Mouse (Mus musculus): ENCODE data around the gene Elmo1. TPM values are rescaled to one million over a fixed set of nuclear protein-coding genes. Genes with fewer than 3 reads are reported as not detected.

Gene Elmo1
- total and polyA plus RNA-seq, 3 experiments, result 5.2 to 7.6 TPM; not detected in 1

- no peaks in the 10 kb centered on the region for H3K36me3 ChIP-seq (ENCODE audit: control insufficient read depth in 1 of 2, insufficient read depth in 2 of 2, low read length in 2 of 2)
- no peak overlapping the region for H3K4me3 ChIP-seq (ENCODE audit: control insufficient read depth in 1 of 2, insufficient read depth in 1 of 2, low read depth in 2 of 2, low read length in 2 of 2)
- no peak overlapping the region for H3K27ac ChIP-seq (ENCODE audit: control insufficient read depth, low read depth, low read length)
- no peaks in the 10 kb centered on the region for H3K4me1 ChIP-seq (ENCODE audit: control insufficient read depth in 1 of 2, insufficient read depth in 2 of 2, low read length in 2 of 2)
- no peaks in the 10 kb centered on the region for H3K27me3 ChIP-seq (ENCODE audit: control insufficient read depth in 1 of 2, insufficient read depth in 2 of 2, low read length in 2 of 2)
- H3K9me3 ChIP-seq (replicated peaks; ENCODE audit: insufficient read depth, low read length), result no peaks in the 10 kb centered on the region
- no peaks in the 10 kb centered on the region for H3K79me2 ChIP-seq (ENCODE audit: control insufficient read depth, insufficient read depth, low read length, poor library complexity)
- TF ChIP-seq ZC3H11A (IDR thresholded peaks at IDR 0.05; ENCODE audit: low read depth, low read length), result no peak
- TF ChIP-seq POLR2AphosphoS2 (IDR thresholded peaks at IDR 0.05; ENCODE audit: low read length), result no peak
- no peak for TF ChIP-seq UBTF (IDR thresholded peaks at IDR 0.05; ENCODE audit: borderline replicate concordance, insufficient read depth, low read depth, low read length)
- no peak for TF ChIP-seq MYC (IDR thresholded peaks at IDR 0.05; ENCODE audit: low read depth, low read length)
- no peak for TF ChIP-seq ETS1 (IDR thresholded peaks at IDR 0.05; ENCODE audit: low read depth, low read length)
- no peak for TF ChIP-seq USF2 (IDR thresholded peaks at IDR 0.05; ENCODE audit: borderline replicate concordance in 1 of 2, insufficient read depth in 1 of 2, low read depth in 1 of 2, low read length in 2 of 2)
- TF ChIP-seq TAL1 (IDR thresholded peaks at IDR 0.05; ENCODE audit: low read length), result no peak
- no peak for TF ChIP-seq TBP (IDR thresholded peaks at IDR 0.05; ENCODE audit: low read depth, low read length)
- TF ChIP-seq NELFE (IDR thresholded peaks at IDR 0.05; ENCODE audit: low read depth, low read length), result no peak
- no peak for TF ChIP-seq NRF1 (IDR thresholded peaks at IDR 0.05; ENCODE audit: insufficient read depth, low read depth, low read length, poor library complexity, severe bottlenecking)
- no peak for TF ChIP-seq E2F4 (IDR thresholded peaks at IDR 0.05; ENCODE audit: borderline replicate concordance, low read depth, low read length)
- TF ChIP-seq RAD21 (IDR thresholded peaks at IDR 0.05; ENCODE audit: low read depth, low read length), result no peak
- no peak for TF ChIP-seq CTCF (IDR thresholded peaks at IDR 0.05 in 2 of 3, conservative IDR thresholded peaks at IDR 0.05 in 1 of 3; ENCODE audit: control insufficient read depth in 1 of 3, insufficient read depth in 1 of 3, low read depth in 2 of 3, low read length in 3 of 3, poor library complexity in 1 of 3, severe bottlenecking in 1 of 3)
- TF ChIP-seq GABPA (IDR thresholded peaks at IDR 0.05; ENCODE audit: low read depth, low read length), result no peak
- H3K9ac ChIP-seq (ENCODE audit: control insufficient read depth, low read depth, low read length, poor library complexity, severe bottlenecking), result no peak overlapping the region
- DNase-seq (ENCODE audit: low read depth, low spot score), result no peak
Observed at GRCm38 (mm10) chr13:20256613-20257012, 166.2 kb downstream of the Elmo1 start.

GRCm38 (mm10) chr13:20257562-20258525 is 167.4 kb downstream of the Elmo1 start:
- Histone ChIP-seq H3K4me3 (ENCODE audit: control insufficient read depth in 1 of 2, insufficient read depth in 1 of 2, low read depth in 2 of 2, low read length in 2 of 2) (no peak overlapping the region), H3K9ac (ENCODE audit: control insufficient read depth, low read depth, low read length, poor library complexity, severe bottlenecking) (no peak overlapping the region), H3K27ac (ENCODE audit: control insufficient read depth, low read depth, low read length) (no peak overlapping the region), H3K27me3 (ENCODE audit: control insufficient read depth in 1 of 2, insufficient read depth in 2 of 2, low read length in 2 of 2) (no peaks in the 10 kb centered on the region), H3K9me3 (replicated peaks; ENCODE audit: insufficient read depth, low read length) (no peaks in the 10 kb centered on the region), H3K79me2 (ENCODE audit: control insufficient read depth, insufficient read depth, low read length, poor library complexity) (no peaks in the 10 kb centered on the region), H3K4me1 (ENCODE audit: control insufficient read depth in 1 of 2, insufficient read depth in 2 of 2, low read length in 2 of 2) (no peaks in the 10 kb centered on the region), H3K36me3 (ENCODE audit: control insufficient read depth in 1 of 2, insufficient read depth in 2 of 2, low read length in 2 of 2) (no peaks in the 10 kb centered on the region)
- no peak for TF ChIP-seq NELFE (IDR thresholded peaks at IDR 0.05; ENCODE audit: low read depth, low read length)
- DNase-seq (ENCODE audit: low read depth, low spot score), result no peak
